Mouse (Mus musculus): ENCODE results near the gene Mmel1.

Gene Mmel1

GRCm38 (mm10) chr4:154869440-154869839 lies at the start of gene Mmel1:
Gene Mmel1 (plus strand): TSS chr4:154869585.
- no peak for DNase-seq (ENCODE audit: low read depth, low spot score)

GRCm38 (mm10) chr4:154825662-154826061 lies 43.7 kb upstream of the Mmel1 start:
- peak; percentile 83 for DNase-seq (ENCODE audit: low read depth, low spot score)

GRCm38 (mm10) chr4:154826224-154826623 lies 43.2 kb upstream of the Mmel1 start:
- DNase-seq (ENCODE audit: low read depth, low spot score) = no peak

GRCm38 (mm10) chr4:154827181-154827580 lies 42.2 kb upstream of the Mmel1 start:
- DNase-seq (ENCODE audit: low read depth, low spot score) = no peak

- DNase-seq (ENCODE audit: low read depth, low spot score) = no peak
Observed at GRCm38 (mm10) chr4:154827861-154828610, 41.3 kb upstream of the Mmel1 start.

- DNase-seq (ENCODE audit: low read depth, low spot score) = no peak
Observed at GRCm38 (mm10) chr4:154831915-154832573, 37.3 kb upstream of the Mmel1 start.

- DNase-seq (ENCODE audit: low read depth, low spot score) = no peak
Observed at GRCm38 (mm10) chr4:154836183-154836915, 33.0 kb upstream of the Mmel1 start.

GRCm38 (mm10) chr4:154837170-154837569 lies 32.2 kb upstream of the Mmel1 start, which contains the start of gene Ttc34:
Gene Ttc34 (plus strand): TSS chr4:154837459.
- peak; percentile 81 for DNase-seq (ENCODE audit: low read depth, low spot score)

GRCm38 (mm10) chr4:154838741-154839140 lies 30.6 kb upstream of the Mmel1 start:
- no peak for DNase-seq (ENCODE audit: low read depth, low spot score)

GRCm38 (mm10) chr4:154839406-154839805 lies 30.0 kb upstream of the Mmel1 start:
- no peak for DNase-seq (ENCODE audit: low read depth, low spot score)

- peak; percentile 25 for DNase-seq (ENCODE audit: low read depth, low spot score)
Observed at GRCm38 (mm10) chr4:154852696-154853095, 16.7 kb upstream of the Mmel1 start.

GRCm38 (mm10) chr4:154853881-154854280 lies 15.5 kb upstream of the Mmel1 start:
- no peak for DNase-seq (ENCODE audit: low read depth, low spot score)

GRCm38 (mm10) chr4:154854676-154855345 lies 14.6 kb upstream of the Mmel1 start:
- DNase-seq (ENCODE audit: low read depth, low spot score) = no peak

- peak; percentile 96 for DNase-seq (ENCODE audit: low read depth, low spot score)
Observed at GRCm38 (mm10) chr4:154855721-154856479, 13.5 kb upstream of the Mmel1 start.

- DNase-seq (ENCODE audit: low read depth, low spot score) = no peak
Observed at GRCm38 (mm10) chr4:154856480-154856837, 12.9 kb upstream of the Mmel1 start.

GRCm38 (mm10) chr4:154856882-154857281 lies 12.5 kb upstream of the Mmel1 start:
- DNase-seq (ENCODE audit: low read depth, low spot score) = no peak

GRCm38 (mm10) chr4:154857366-154858240 lies 11.8 kb upstream of the Mmel1 start:
- DNase-seq (ENCODE audit: low read depth, low spot score) = no peak

- no peak for DNase-seq (ENCODE audit: low read depth, low spot score)
Observed at GRCm38 (mm10) chr4:154858601-154859000, 10.8 kb upstream of the Mmel1 start.

- DNase-seq (ENCODE audit: low read depth, low spot score) = no peak
Observed at GRCm38 (mm10) chr4:154861967-154862366, 7.4 kb upstream of the Mmel1 start.

- no peak for DNase-seq (ENCODE audit: low read depth, low spot score)
Observed at GRCm38 (mm10) chr4:154863436-154863935, 5.9 kb upstream of the Mmel1 start.
